Mouse (Mus musculus) heart, postnatal 0 days (tissue): ENCODE data around the gene Atp1a3. TPM values are rescaled to one million over a fixed set of nuclear protein-coding genes. Genes with fewer than 3 reads are reported as not detected.
"Not testable (repeated sequence)": the region's sequence is repeated elsewhere in the genome, so short reads cannot be mapped to it uniquely, and the experiment has no call there.

ENCODE experiments used
- ATAC-seq: fragments of 200-750 bp; cut with Nextera tagmentation; 2 replicates; pipeline ENCODE4 v1.8.0; 2017; ENCODE audit warnings: low read depth, moderate number of reproducible peaks, moderate library complexity; ENCODE audit not compliant: insufficient read depth
- DNase-seq: peaks from one replicate; pipeline ENCODE4 v3.0.0-alpha.2; 2016; ENCODE audit warnings: low spot score
- H3K27ac ChIP-seq: fragments of 300-500 bp; sonication (generic); 2 replicates; pipeline ENCODE4 v1.5.1; 2014; ENCODE audit warnings: low read depth, mild to moderate bottlenecking
- H3K27me3 ChIP-seq: fragments of 300-500 bp; sonication (generic); 2 replicates; pipeline ENCODE4 v1.6.1; 2014; ENCODE audit warnings: low read length, mixed read lengths; ENCODE audit not compliant: control insufficient read depth, insufficient read depth
- H3K36me3 ChIP-seq: fragments of 300-500 bp; sonication (generic); replicated peaks from 2 replicates; pipeline ENCODE4 v1.6.1; 2014; ENCODE audit warnings: low read length, mixed read lengths; ENCODE audit not compliant: control insufficient read depth, insufficient read depth
- H3K4me1 ChIP-seq: fragments of 300-500 bp; sonication (generic); 2 replicates; pipeline ENCODE4 v1.6.1; 2014; ENCODE audit warnings: antibody characterized with exemption; ENCODE audit not compliant: control insufficient read depth, insufficient read depth
- H3K4me2 ChIP-seq: fragments of 300-500 bp; sonication (generic); 2 replicates; pipeline ENCODE4 v1.6.1; 2014; ENCODE audit warnings: low read depth, mild to moderate bottlenecking, low read length, moderate library complexity
- H3K4me3 ChIP-seq: fragments of 300-500 bp; sonication (generic); 2 replicates; pipeline ENCODE4 v1.5.1; 2014; ENCODE audit warnings: low read depth, low read length
- H3K9ac ChIP-seq: fragments of 300-500 bp; sonication (generic); replicated peaks from 2 replicates; pipeline ENCODE4 v1.6.1; 2014; ENCODE audit warnings: low read depth, low read length, mixed read lengths
- H3K9me3 ChIP-seq: fragments of 300-500 bp; sonication (generic); replicated peaks from 2 replicates; pipeline ENCODE4 v1.6.1; 2016; ENCODE audit warnings: low read length; ENCODE audit not compliant: control insufficient read depth
- CTCF ChIP-seq: IDR thresholded peaks from 2 replicates; pipeline ENCODE4 v1.5.1; 2016; ENCODE audit warnings: antibody characterized with exemption, control low read depth, low read depth
- EP300 ChIP-seq: IDR thresholded peaks from 2 replicates; pipeline ENCODE4 v1.6.1; 2016; ENCODE audit warnings: antibody characterized with exemption, low read depth
- WGBS: fragments of 180-500 bp; shearing (Covaris S2); extraction: QIAGEN DNeasy Blood & Tissue Kit; methylation state at CpG from one replicate; pipeline ENCODE4 v1.1.7; 2014; 5-methylcytosine and 5-hydroxymethylcytosine counted together
- polyA plus RNA-seq: library from polyadenylated mRNA; unstranded; fragments of >200 nt; fragmentation: Nextera tagmentation; extraction: Ambion mirVana; gene quantifications from 2 replicates; pipeline ENCODE4 v1.2.1, GENCODE M21; 2015
- total RNA-seq: library from RNA; depleted of rRNA; stranded (reverse); fragments of >200 nt; gene quantifications from 2 replicates; pipeline ENCODE4 v1.2.3, GENCODE M21; 2014; ENCODE audit warnings: low replicate concordance; rRNA removed

Atp1a3 gene
- total RNA-seq (0.04 TPM in 1 of 2 replicates, not detected in the other), polyA plus RNA-seq (0.12 and 0.30 TPM in 2 replicates)

DNA sequence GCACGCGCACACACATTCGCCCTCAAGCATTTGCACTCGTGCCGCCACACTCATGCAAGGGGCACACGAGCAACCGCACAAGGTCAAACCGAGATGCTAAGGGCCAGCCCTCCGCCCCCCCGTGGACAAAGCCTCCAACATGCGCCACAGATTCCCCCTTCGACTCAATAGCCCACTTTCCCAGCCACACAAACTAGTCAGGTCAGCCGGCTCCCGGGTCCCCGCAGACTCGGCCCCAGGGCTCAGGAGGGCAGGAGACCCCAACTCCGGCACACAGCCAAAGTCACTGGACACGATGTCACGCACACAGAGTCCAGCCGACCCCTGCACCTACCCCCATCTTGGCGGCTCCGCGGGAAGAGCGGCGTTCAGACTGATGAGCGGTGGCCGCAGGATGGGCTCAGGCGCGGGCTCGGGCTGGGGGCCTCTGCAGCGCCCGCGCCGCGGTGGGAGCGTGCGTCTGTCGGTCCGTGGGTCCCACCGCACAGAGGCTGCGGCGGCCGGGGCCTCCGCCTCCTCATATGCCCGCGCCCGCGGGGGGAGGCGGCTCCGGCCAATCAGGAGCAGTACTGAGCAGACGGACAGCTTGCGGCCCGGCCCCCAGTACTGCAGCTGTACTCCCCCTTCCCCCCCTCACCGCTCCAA is at the start of gene Atp1a3:
Atp1a3 (minus strand) TSS at position 538 of the 645 bp plus-strand sequence.
- no peaks in the 10 kb centered on the region for H3K36me3 ChIP-seq

DNA sequence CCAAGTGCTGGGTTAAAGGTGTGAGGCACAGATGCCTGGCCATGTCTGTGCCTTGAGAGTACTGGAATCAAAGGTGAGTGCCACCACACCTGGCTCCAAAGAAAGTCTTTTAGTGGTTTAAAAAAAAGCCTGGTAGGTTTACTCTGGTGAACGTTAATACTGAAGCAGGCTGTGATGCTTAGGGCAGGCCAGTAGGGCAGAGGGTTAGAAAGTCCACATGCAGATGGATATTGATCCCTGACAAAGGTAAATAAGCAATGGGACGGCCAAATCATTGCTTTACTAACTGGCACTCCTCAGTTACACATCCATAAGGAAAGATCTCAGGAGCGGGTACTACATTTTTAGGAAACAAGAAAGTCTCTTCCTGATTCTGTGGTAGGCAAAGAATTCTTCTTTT is 46.8 kb upstream of the Atp1a3 start:
- Histone ChIP-seq H3K9ac (no peak overlapping the region), H3K4me2 (no peak overlapping the region), H3K4me3 (no peak overlapping the region), H3K27me3 (no peaks in the 10 kb centered on the region), H3K4me1 (peaks cover 18% of the 10 kb centered on the region), H3K36me3 (peaks cover 18% of the 10 kb centered on the region; the same call in 1 of the 2 replicates), H3K27ac (no peak overlapping the region), H3K9me3 (no peaks in the 10 kb centered on the region)
- TF ChIP-seq CTCF = no peak
- no peak for TF ChIP-seq EP300
- no peak for ATAC-seq
- no peak for DNase-seq
- WGBS = 85% methylated on average over 3 of the region's 3 CpGs

More for the DNA sequence above, at the start of gene Atp1a3:
- Histone ChIP-seq H3K4me1 (peaks cover 4% of the 10 kb centered on the region), H3K4me2 (peak within 1 kb of the TSS; percentile 45), H3K27me3 (peaks cover 71% of the 10 kb centered on the region), H3K9ac (no peak within 1 kb of the TSS), H3K27ac (no peak within 1 kb of the TSS), H3K4me3 (peak within 1 kb of the TSS; percentile 30; the same call in 1 of the 2 replicates), H3K9me3 (no peaks in the 10 kb centered on the region)
- TF ChIP-seq CTCF (no peak), EP300 (no peak)
- DNase-seq (no peak), ATAC-seq (no peak)
- 2% methylated on average over 48 of the region's 54 CpGs for WGBS

DNA sequence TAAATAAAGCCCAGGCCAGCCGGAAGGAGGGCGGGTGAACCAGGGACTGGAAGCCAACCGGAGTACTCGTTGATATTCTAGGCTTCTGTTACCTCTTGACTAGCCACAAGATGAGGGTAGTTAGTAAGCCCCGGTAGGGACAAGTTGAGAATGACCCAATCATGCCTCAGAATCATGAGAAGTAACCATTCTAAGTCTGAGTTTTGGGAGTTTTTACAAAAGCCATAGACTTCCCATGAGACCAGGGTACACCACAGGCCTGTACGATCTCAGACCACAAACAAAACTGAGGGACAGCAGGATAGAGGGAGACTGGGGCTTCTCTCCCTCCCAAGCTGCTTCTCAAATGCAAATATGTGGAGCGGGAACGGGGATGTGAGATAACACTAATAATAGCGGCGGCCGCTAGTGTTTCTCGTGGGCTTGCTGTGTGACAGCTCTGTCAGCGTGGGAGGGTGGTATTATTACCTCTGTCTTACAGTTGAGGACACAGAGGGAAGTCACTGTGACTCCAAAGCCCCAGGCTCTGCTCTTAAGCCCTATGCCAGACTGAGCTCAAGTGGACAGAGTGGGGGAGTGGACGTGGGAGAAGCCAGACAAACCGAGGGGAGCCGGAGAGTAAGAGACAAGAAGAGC is 43.7 kb upstream of the Atp1a3 start:
- no peak overlapping the region for H3K27ac ChIP-seq
- no peak overlapping the region for H3K4me2 ChIP-seq
- H3K9ac ChIP-seq = no peak overlapping the region
- no peaks in the 10 kb centered on the region for H3K9me3 ChIP-seq
- WGBS = 44% methylated on average over 16 of the region's 16 CpGs
- no peak overlapping the region for H3K4me3 ChIP-seq
- H3K4me1 ChIP-seq = peaks cover 5% of the 10 kb centered on the region
- ATAC-seq (no peak), DNase-seq (no peak)
- peaks cover 13% of the 10 kb centered on the region for H3K36me3 ChIP-seq
- TF ChIP-seq CTCF (no peak), EP300 (no peak)
- no peaks in the 10 kb centered on the region for H3K27me3 ChIP-seq

DNA sequence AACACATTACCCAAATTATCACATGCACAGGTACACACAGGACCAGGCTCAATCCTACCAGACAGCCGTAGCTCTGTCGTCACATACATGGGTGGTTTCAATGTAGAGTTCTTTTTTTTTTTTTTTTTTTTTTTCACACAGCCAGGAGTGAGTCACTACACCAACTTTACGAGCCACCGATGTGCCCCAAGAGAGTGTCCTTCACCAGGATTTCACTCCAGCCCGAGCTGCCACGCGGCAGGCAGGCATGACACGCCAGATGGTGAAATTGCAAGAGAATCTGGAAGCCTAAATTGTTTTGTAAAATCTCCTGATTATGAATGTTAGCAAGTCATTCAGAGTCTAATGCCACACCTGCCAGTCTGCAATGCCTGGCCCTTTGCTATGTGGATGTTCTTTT is 41.6 kb upstream of the Atp1a3 start:
- DNase-seq (no peak), ATAC-seq (no peak)
- peaks cover 28% of the 10 kb centered on the region; the same call in 1 of the 2 replicates for H3K36me3 ChIP-seq
- 74% methylated on average over 8 of the region's 8 CpGs for WGBS
- no peaks in the 10 kb centered on the region for H3K27me3 ChIP-seq
- H3K9ac ChIP-seq = no peak overlapping the region
- H3K27ac ChIP-seq = no peak overlapping the region
- no peak overlapping the region for H3K4me3 ChIP-seq
- TF ChIP-seq EP300 (no peak), CTCF (no peak)
- H3K4me2 ChIP-seq = no peak overlapping the region
- no peaks in the 10 kb centered on the region for H3K9me3 ChIP-seq
- peaks cover 5% of the 10 kb centered on the region for H3K4me1 ChIP-seq

DNA sequence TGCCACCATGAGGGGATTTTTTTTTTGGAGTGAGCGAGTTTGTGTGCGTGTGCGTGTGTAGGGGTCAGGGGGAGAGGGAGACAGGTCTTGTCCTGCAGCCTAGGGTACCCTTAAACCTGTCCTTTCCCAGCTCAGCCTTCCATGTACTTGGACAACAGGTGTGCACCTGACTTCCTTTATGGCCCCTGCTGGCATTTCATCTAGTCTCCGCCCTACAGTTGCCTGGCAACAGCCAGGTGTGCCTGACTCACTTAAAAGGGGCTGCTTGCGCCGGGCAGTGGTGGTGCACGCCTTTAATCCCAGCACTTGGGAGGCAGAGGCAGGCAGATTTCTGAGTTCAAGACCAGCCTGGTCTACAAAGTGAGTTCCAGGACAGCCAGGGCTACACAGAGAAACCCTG is 38.8 kb upstream of the Atp1a3 start:
- WGBS = 95% methylated on average over 7 of the region's 7 CpGs
- H3K9me3 ChIP-seq, H3K4me3 ChIP-seq, DNase-seq, H3K4me2 ChIP-seq, H3K9ac ChIP-seq, H3K27me3 ChIP-seq, H3K4me1 ChIP-seq, ATAC-seq, H3K27ac ChIP-seq: not testable (repeated sequence)
- peaks cover 24% of the 10 kb centered on the region; the same call in 1 of the 2 replicates for H3K36me3 ChIP-seq

DNA sequence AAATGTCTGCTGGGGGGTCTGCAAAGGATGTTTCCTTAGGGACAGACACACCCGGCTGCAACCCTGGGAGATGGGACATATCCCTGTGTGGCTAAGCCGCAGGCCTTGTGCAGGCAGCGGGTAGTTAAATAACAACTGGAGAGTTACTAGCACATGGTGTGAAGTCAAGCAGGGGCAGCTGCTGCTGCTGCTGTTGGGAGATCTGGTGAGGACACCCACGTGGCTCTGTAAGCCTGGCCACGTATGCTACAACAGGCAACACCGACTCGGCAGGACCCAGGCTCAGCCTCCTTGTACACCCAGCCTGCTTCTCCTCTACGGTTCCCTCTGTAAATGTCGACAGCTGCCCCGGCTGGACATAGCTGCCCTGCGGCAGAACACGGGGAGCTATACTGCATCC is 36.2 kb upstream of the Atp1a3 start:
- H3K36me3 ChIP-seq = peaks cover 24% of the 10 kb centered on the region; the same call in 1 of the 2 replicates
- no peak overlapping the region for H3K4me3 ChIP-seq
- no peaks in the 10 kb centered on the region for H3K27me3 ChIP-seq
- 80% methylated on average over 12 of the region's 12 CpGs for WGBS
- H3K4me1 ChIP-seq = no peaks in the 10 kb centered on the region
- TF ChIP-seq CTCF (no peak), EP300 (no peak)
- H3K27ac ChIP-seq = no peak overlapping the region
- no peak for ATAC-seq
- no peaks in the 10 kb centered on the region for H3K9me3 ChIP-seq
- no peak overlapping the region for H3K4me2 ChIP-seq
- DNase-seq = no peak
- no peak overlapping the region for H3K9ac ChIP-seq
